Mouse (Mus musculus) ES-E14 (cell line): ENCODE measurements at regions not wholly inside any gene's neighbourhood (a gene's known extent, or its start where the extent isn't known, plus 50 kb on each side); places are given as distances from the start of the nearest gene placed in this dataset.

Experiments
- DNase-seq: peaks from one replicate; pipeline ENCODE4 v3.0.0-alpha.2; 2013; ENCODE audit warnings: low read depth, low spot score
- H3K27ac ChIP-seq: 2 replicates; pipeline ENCODE4 v1.5.1; 2012; ENCODE audit warnings: low read depth, mild to moderate bottlenecking, low read length, moderate library complexity, mixed read lengths; ENCODE audit not compliant: poor library complexity, insufficient read depth, severe bottlenecking
- H3K36me3 ChIP-seq: 2 replicates; pipeline ENCODE4 v1.6.1; 2012; ENCODE audit warnings: mild to moderate bottlenecking, low read length, moderate library complexity, mixed read lengths; ENCODE audit not compliant: control insufficient read depth, poor library complexity, insufficient read depth, severe bottlenecking
- H3K4me1 ChIP-seq, 2 experiments: fragments of 150-350 bp in 1 of 2; sonication (generic) in 1 of 2; 2 replicates each; pipeline ENCODE4 v1.6.1; 2012; ENCODE audit warnings: low read length in 2 of 2, mild to moderate bottlenecking in 1 of 2, mixed read lengths in 1 of 2; ENCODE audit not compliant: control insufficient read depth in 2 of 2, insufficient read depth in 2 of 2, poor library complexity in 1 of 2
- H3K4me3 ChIP-seq, 2 experiments: fragments of 150-350 bp in 1 of 2; sonication (generic) in 1 of 2; 2 replicates each; pipeline ENCODE4 v1.5.1; 2012; ENCODE audit warnings: low read length in 2 of 2, low read depth in 1 of 2, mild to moderate bottlenecking in 1 of 2, mixed read lengths in 1 of 2; ENCODE audit not compliant: insufficient read depth in 1 of 2, poor library complexity in 1 of 2, severe bottlenecking in 1 of 2
- H3K9ac ChIP-seq: 2 replicates; pipeline ENCODE4 v1.6.1; 2012; ENCODE audit warnings: low read depth, mild to moderate bottlenecking, low read length, mixed read lengths; ENCODE audit not compliant: poor library complexity, insufficient read depth, severe bottlenecking
- H3K9me3 ChIP-seq: fragments of 150-350 bp; sonication (generic); 2 replicates; pipeline ENCODE4 v1.6.1; 2012; ENCODE audit warnings: low read depth, mild to moderate bottlenecking, low read length; ENCODE audit not compliant: control insufficient read depth, insufficient read depth
- CHD2 ChIP-seq: IDR thresholded peaks from 2 replicates; pipeline ENCODE4 v1.6.1; 2014; ENCODE audit warnings: mild to moderate bottlenecking, low read depth, low read length, inconsistent platforms
- HCFC1 ChIP-seq: IDR thresholded peaks from 2 replicates; pipeline ENCODE4 v1.6.1; 2012; ENCODE audit warnings: low read length, inconsistent platforms, borderline replicate concordance; ENCODE audit not compliant: insufficient read depth
- MAFK ChIP-seq: IDR thresholded peaks from 2 replicates; pipeline ENCODE4 v1.6.1; 2014; ENCODE audit warnings: mild to moderate bottlenecking, low read depth, low read length, inconsistent platforms; ENCODE audit not compliant: insufficient read depth
- ZC3H11A ChIP-seq: IDR thresholded peaks from 2 replicates; pipeline ENCODE4 v1.6.1; 2012; ENCODE audit warnings: low read depth, mild to moderate bottlenecking, inconsistent platforms, low read length, borderline replicate concordance
- ZNF384 ChIP-seq: IDR thresholded peaks from 2 replicates; pipeline ENCODE4 v1.6.1; 2012; ENCODE audit warnings: low read depth, low read length, inconsistent platforms
- in situ Hi-C, 2 experiments: fragments of 600-800 bp; cut with MboI; formaldehyde crosslinking; loops; one replicate each; pipeline ENCODE4 v1.15.1; 2025; ENCODE audit warnings: low sequenced_read_pairs in 2 of 2, inconsistent platforms in 1 of 2; ENCODE audit not compliant: unreplicated experiment in 2 of 2

DNA sequence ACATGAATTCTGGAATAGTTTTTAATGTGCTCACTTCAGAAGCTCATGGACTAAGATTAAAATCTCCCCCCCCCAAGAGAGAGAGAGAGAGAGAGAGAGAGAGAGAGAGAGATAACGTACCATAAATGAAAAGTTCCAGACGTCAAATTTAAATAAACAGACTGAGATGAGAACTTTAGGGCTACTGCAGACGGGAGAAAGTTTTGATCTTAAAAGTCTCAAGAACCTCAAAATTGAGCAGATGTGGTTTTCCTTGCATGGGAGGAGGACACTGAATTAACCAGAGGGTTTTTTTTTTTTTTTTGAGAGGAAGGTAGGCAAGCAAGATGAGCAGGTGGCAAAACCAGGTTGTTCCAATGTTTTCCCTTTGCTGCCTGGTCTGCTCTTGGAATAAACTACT, 108.0 kb upstream of the 4933412E24Rik start:
- in situ Hi-C loops = no loop called here
- 0 out of 2 replicates have a peak, but pooled peaks cover 2% of the 10 kb centered on the region for H3K9me3 ChIP-seq
- no peak for TF ChIP-seq HCFC1
- no peak for TF ChIP-seq ZNF384
- no peak for TF ChIP-seq CHD2

GRCm38 (mm10) chr15:60119926-60120325, 103.5 kb upstream of the 4933412E24Rik start:
- 0 out of 2 replicates have a peak, but pooled peaks cover 2% of the 10 kb centered on the region for H3K9me3 ChIP-seq
- no peak overlapping the region for H3K27ac ChIP-seq
- H3K4me1 ChIP-seq = no peaks in the 10 kb centered on the region
- no peak overlapping the region for H3K4me3 ChIP-seq
- H3K36me3 ChIP-seq = no peaks in the 10 kb centered on the region
- H3K9ac ChIP-seq = no peak overlapping the region
- TF ChIP-seq ZNF384 (no peak), ZC3H11A (no peak), HCFC1 (no peak), MAFK (no peak), CHD2 (no peak)
- no peak for DNase-seq
- in situ Hi-C loops = no loop called here

More for the DNA sequence above, 108.0 kb upstream of the 4933412E24Rik start:
- Histone ChIP-seq H3K9ac (no peak overlapping the region), H3K4me1 (no peaks in the 10 kb centered on the region), H3K4me3 (no peak overlapping the region), H3K27ac (no peak overlapping the region), H3K36me3 (no peaks in the 10 kb centered on the region)
- no peak for DNase-seq

GRCm38 (mm10) chr15:60111885-60112284, 95.5 kb upstream of the 4933412E24Rik start:
- TF ChIP-seq CHD2 (no peak), ZNF384 (no peak), HCFC1 (no peak), MAFK (no peak), ZC3H11A (no peak)
- in situ Hi-C loops = no loop called here

GRCm38 (mm10) chr15:60111046-60111445, 94.6 kb upstream of the 4933412E24Rik start:
- Histone ChIP-seq H3K36me3 (no peaks in the 10 kb centered on the region), H3K9ac (no peak overlapping the region), H3K4me1 (no peaks in the 10 kb centered on the region), H3K27ac (no peak overlapping the region), H3K4me3 (no peak overlapping the region), H3K9me3 (no peaks in the 10 kb centered on the region)
- in situ Hi-C loops = no loop called here
- TF ChIP-seq CHD2 = no peak
- TF ChIP-seq MAFK = no peak
- no peak for TF ChIP-seq ZC3H11A
- DNase-seq = no peak

More at GRCm38 (mm10) chr15:60111885-60112284, 95.5 kb upstream of the 4933412E24Rik start:
- no peak overlapping the region for H3K9ac ChIP-seq
- no peak overlapping the region for H3K27ac ChIP-seq
- H3K36me3 ChIP-seq = no peaks in the 10 kb centered on the region
- no peak overlapping the region for H3K4me3 ChIP-seq
- DNase-seq = no peak
- H3K4me1 ChIP-seq = no peaks in the 10 kb centered on the region
- H3K9me3 ChIP-seq = no peaks in the 10 kb centered on the region

DNA sequence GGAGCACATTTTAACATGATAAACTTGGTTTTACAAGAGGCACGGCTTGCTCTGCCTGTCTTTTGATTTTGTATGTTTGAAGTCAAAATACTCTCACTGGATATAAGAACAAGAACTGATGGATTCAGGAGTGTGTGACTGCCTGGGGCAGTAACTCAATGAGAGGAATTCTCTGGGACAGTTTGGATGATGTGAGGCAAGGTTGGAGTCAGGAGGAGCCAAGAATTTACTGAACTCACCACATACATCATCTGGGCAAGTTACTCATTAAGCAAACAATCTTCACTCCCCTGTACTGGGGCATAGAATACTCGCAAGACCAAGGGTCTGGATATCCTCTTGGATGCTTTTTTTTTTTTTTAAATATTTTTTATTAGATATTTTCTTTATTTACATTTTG, 87.7 kb upstream of the 4933412E24Rik start:
- DNase-seq = no peak
- Histone ChIP-seq H3K27ac (no peak overlapping the region), H3K4me3 (no peak overlapping the region), H3K9ac (no peak overlapping the region), H3K36me3 (no peaks in the 10 kb centered on the region), H3K4me1 (no peaks in the 10 kb centered on the region), H3K9me3 (no peaks in the 10 kb centered on the region)
- TF ChIP-seq MAFK (no peak), HCFC1 (no peak), ZC3H11A (no peak), ZNF384 (no peak), CHD2 (no peak)
- in situ Hi-C loops = no loop called here
